In the genomic region with DNA sequence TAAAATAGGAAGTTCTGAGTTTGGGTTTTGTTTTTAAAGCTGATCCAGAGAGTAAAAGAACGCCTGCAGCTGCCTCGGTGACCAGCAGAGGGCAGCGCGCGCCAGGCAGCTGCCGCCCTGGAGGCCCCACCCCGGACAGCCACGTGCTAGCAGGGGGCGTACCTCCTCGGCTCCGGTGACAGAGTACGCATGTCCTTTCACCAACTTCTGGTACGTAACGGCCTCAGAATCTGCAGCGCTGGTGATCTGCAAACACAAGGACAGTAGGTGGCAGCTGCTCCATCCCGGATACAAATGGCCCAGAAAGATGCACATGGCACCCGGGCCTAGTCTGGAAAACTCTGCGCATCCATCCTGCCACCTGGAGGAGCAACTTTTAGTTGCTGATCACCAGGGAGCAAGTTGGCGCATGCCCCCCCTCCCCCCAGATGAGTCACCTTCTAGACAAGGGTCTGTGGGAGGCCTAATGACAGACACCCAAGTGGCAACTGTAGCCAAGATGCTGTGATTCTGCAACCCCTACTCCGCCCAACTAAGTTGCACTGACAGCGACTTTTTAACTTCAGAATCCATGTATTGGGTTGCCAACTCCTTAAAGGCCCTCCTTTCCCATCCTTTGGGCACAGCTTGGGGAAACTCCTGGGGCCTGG, we compare ENCODE assay signal across 8 mouse cellular contexts. TPM values are rescaled to one million over a fixed set of nuclear protein-coding genes. Genes with fewer than 3 reads are reported as not detected.
DNase-seq lines count a peak whose midpoint lies in the region; ATAC-seq and TF ChIP-seq lines count a peak whose summit lies in the region.

No protein-coding gene starts in this region.

- H3K9ac ChIP-seq in lung, embryonic 15.5 days = no peak overlapping the region

- TF ChIP-seq CTCF in thymus, adult 2 months (IDR thresholded peaks at IDR 0.05; ENCODE audit: borderline replicate concordance, control insufficient read depth, extremely low read depth, insufficient read depth, low read length, poor library complexity) = peak; percentile 97

- peaks cover 61% of the 10 kb centered on the region for H3K36me3 ChIP-seq in lung, embryonic 15.5 days
- no peaks in the 10 kb centered on the region for H3K36me3 ChIP-seq in thymus, adult 2 months (ENCODE audit: control insufficient read depth, insufficient read depth, low read length)

- H3K4me3 ChIP-seq in lung, embryonic 15.5 days = 0 out of 2 replicates have a peak overlapping the region, but pooled peaks have one; percentile 9
- H3K4me3 ChIP-seq in thymus, adult 2 months (ENCODE audit: control insufficient read depth, insufficient read depth, low read length) = peak overlapping the region; percentile 4; the same call in 1 of the 2 replicates

- peaks cover 16% of the 10 kb centered on the region for H3K4me1 ChIP-seq in lung, embryonic 15.5 days
- H3K4me1 ChIP-seq in thymus, adult 2 months (replicated peaks; ENCODE audit: control insufficient read depth, insufficient read depth, low read length) = peaks cover 7% of the 10 kb centered on the region

- no peaks in the 10 kb centered on the region for H3K9me3 ChIP-seq in lung, embryonic 15.5 days

- peak overlapping the region; percentile 56 for H3K27ac ChIP-seq in lung, embryonic 15.5 days
- no peak overlapping the region for H3K27ac ChIP-seq in thymus, adult 2 months (ENCODE audit: control insufficient read depth, insufficient read depth, low read length)

- H3K27me3 ChIP-seq in lung, embryonic 15.5 days = no peaks in the 10 kb centered on the region
- no peaks in the 10 kb centered on the region for H3K27me3 ChIP-seq in thymus, adult 2 months (ENCODE audit: control insufficient read depth, insufficient read depth, low read length)

- DNase-seq in Muller cell, postnatal 12 days (ENCODE audit: inconsistent ontology term) = peak; percentile 94
- DNase-seq in cerebellum, adult 9-10 months = peak; percentile 91
- peak; percentile 82 for DNase-seq in layer of hippocampus, adult 9-10 months (ENCODE audit: low spot score)
- peak; percentile 86 for DNase-seq in ovary, adult 18-20 months (ENCODE audit: low spot score)
- DNase-seq in thymus, adult 2 months = peak; percentile 92

- 10% methylated on average over 21 of the region's 21 CpGs for WGBS in lung, embryonic 15.5 days
- WGBS in thymus, adult 2 months = 14% methylated on average over 21 of the region's 21 CpGs

- ATAC-seq in frontal cortex, adult (ENCODE audit: low TSS enrichment) = peak; percentile 94
- peak; percentile 98 to 99 for ATAC-seq in hematopoietic stem cell, adult 5-6 weeks (replicated peaks in 1 of 2; ENCODE audit: insufficient read depth in 1 of 2, low FRiP score in 2 of 2, low TSS enrichment in 1 of 2, low read depth in 1 of 2, poor library complexity in 2 of 2, severe bottlenecking in 2 of 2)
- ATAC-seq in lung, embryonic 15.5 days (ENCODE audit: borderline replicate concordance, extremely low read depth, low FRiP score, low TSS enrichment) = peak; percentile 92

- no peak for TF ChIP-seq POLR2A in thymus, adult 2 months (IDR thresholded peaks at IDR 0.05; ENCODE audit: control insufficient read depth, extremely low read depth, insufficient read depth, low read length, poor library complexity)

- peak overlapping the region; percentile 51 for H3K4me2 ChIP-seq in lung, embryonic 15.5 days

RNA-seq across cellular contexts. Expression of a gene that starts 27.5 kb away (rescaled TPM):
- 45.6 and 60.3 TPM in 2 replicates for total RNA-seq in hematopoietic stem cell, adult 5-6 weeks (2017)
- 135 and 136 TPM in 2 replicates for polyA plus RNA-seq in lung, embryonic 15.5 days (2015; fragmentation: Nextera tagmentation; extraction: Ambion mirVana)
- 19.4 and 23.3 TPM in 2 replicates for polyA plus RNA-seq in thymus, adult 2 months (2012; rRNA removed)
